Mouse (Mus musculus) intestine, postnatal 0 days (tissue): ENCODE data around the gene Cacna1e. TPM values are rescaled to one million over a fixed set of nuclear protein-coding genes. Genes with fewer than 3 reads are reported as not detected.

ENCODE experiments used
- ATAC-seq: fragments of 200-750 bp; cut with Nextera tagmentation; 2 replicates; pipeline ENCODE4 v1.8.0; 2017; ENCODE audit warnings: mild to moderate bottlenecking, moderate TSS enrichment, moderate library complexity
- H3K27ac ChIP-seq: fragments of 300-500 bp; sonication (generic); 2 replicates; pipeline ENCODE4 v1.5.1; 2014; ENCODE audit warnings: mild to moderate bottlenecking, low read depth, low read length, moderate library complexity
- H3K27me3 ChIP-seq: fragments of 300-500 bp; sonication (generic); replicated peaks from 2 replicates; pipeline ENCODE4 v1.6.1; 2014; ENCODE audit warnings: low read length, mixed read lengths; ENCODE audit not compliant: control insufficient read depth, insufficient read depth
- H3K36me3 ChIP-seq: fragments of 300-500 bp; sonication (generic); 2 replicates; pipeline ENCODE4 v1.6.1; 2014; ENCODE audit warnings: mild to moderate bottlenecking, moderate library complexity; ENCODE audit not compliant: control insufficient read depth, insufficient read depth
- H3K4me1 ChIP-seq: fragments of 300-500 bp; sonication (generic); replicated peaks from 2 replicates; pipeline ENCODE4 v1.6.1; 2014; ENCODE audit warnings: antibody characterized with exemption, low read length, mixed read lengths; ENCODE audit not compliant: control insufficient read depth, insufficient read depth
- H3K4me2 ChIP-seq: fragments of 300-500 bp; sonication (generic); replicated peaks from 2 replicates; pipeline ENCODE4 v1.6.1; 2014; ENCODE audit warnings: low read depth, mild to moderate bottlenecking, moderate library complexity
- H3K4me3 ChIP-seq: fragments of 300-500 bp; sonication (generic); 2 replicates; pipeline ENCODE4 v1.5.1; 2014; ENCODE audit warnings: low read depth, low read length
- H3K9ac ChIP-seq: fragments of 300-500 bp; sonication (generic); 2 replicates; pipeline ENCODE4 v1.6.1; 2014; ENCODE audit warnings: mild to moderate bottlenecking, low read depth, low read length
- H3K9me3 ChIP-seq: fragments of 300-500 bp; sonication (generic); 2 replicates; pipeline ENCODE4 v1.6.1; 2016; ENCODE audit warnings: mixed run types; ENCODE audit not compliant: control insufficient read depth
- CTCF ChIP-seq: sonication (generic); IDR thresholded peaks from 2 replicates; pipeline ENCODE4 v1.5.1; 2016; ENCODE audit warnings: low read depth, mild to moderate bottlenecking, control low read depth, antibody characterized with exemption, moderate library complexity
- WGBS: fragments of 180-500 bp; shearing (Covaris S2); extraction: QIAGEN DNeasy Blood & Tissue Kit; methylation state at CpG from one replicate; pipeline ENCODE4 v1.1.7; 2014; 5-methylcytosine and 5-hydroxymethylcytosine counted together
- polyA plus RNA-seq: library from polyadenylated mRNA; unstranded; fragments of >200 nt; fragmentation: Nextera tagmentation; extraction: Ambion mirVana; gene quantifications from 2 replicates; pipeline ENCODE4 v1.2.1, GENCODE M21; 2015

The Cacna1e gene
- 0.74 and 1.2 TPM in 2 replicates for polyA plus RNA-seq

DNA sequence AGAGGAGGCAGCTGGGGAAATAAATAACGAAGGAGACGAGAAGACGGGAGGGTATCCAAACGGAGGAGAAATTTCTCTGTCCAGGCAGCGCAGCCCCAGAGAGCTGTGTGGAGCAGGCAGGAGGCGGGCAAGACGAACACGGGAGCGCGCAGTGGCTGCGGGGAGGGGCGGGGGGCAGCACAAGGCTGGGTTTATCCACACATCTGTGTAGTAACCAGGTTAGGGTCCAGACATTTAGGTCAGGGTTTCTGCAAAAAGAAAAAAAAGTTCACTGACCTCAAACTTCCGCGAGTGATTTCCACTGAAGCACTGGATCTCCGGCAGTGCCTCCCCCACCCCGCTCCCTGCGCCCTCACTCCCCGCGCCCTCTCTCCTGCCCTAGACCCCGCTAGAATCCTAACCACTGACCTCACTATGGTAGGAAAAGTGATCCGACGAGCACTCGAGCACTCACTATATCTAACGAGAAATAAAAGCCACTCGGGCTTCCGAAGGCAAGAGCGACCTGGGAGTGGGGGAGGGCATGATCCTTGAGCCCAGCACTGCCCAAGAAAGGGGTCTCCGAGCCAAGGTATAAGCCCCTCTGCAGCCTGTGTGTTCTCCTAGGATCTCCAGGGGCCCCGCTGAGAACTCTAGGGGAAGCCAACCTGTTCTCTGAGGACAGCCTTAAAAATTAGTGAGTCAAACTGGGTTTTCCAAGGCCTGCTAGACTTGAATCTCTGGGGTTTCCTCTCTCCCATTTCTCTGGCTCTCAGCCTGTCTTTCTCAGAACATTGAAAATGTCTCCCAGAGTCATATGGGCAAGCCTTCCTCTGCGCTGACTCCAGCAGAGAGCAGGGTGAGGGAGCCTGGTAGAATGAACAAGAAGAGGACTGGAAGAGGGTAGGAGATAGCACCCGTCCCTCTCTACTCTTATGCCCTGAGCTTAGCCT, at the start of gene Cacna1e:
Gene Cacna1e, minus strand, starts transcription at position 227 of the 932 bp plus-strand sequence.
- ATAC-seq, result peak; percentile 10; the same call in 1 of the 2 replicates

DNA sequence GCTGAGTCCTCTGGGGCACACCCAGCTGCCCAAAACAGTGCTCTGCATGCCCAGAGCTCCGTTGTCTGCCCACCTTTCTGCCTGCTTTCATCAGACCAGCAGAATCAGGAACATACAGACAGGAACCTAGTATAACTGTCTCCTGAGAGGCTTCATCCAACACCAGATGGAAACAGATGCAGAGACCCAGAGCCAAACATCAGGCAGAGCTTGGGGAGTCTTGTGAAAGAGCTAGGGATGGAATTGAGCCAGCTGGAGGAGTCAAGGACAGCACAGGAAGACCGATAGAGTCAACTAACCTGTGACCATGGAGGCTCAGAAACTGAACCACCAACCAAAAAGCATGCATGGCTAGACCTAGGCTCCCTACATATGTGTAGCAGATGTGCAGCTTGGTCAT, 34.1 kb upstream of the Cacna1e start:
- H3K36me3 ChIP-seq, result no peaks in the 10 kb centered on the region
- no peak overlapping the region for H3K9ac ChIP-seq
- no peaks in the 10 kb centered on the region for H3K9me3 ChIP-seq
- no peaks in the 10 kb centered on the region for H3K27me3 ChIP-seq
- no peak for TF ChIP-seq CTCF
- no peak overlapping the region for H3K4me3 ChIP-seq
- H3K4me1 ChIP-seq, result no peaks in the 10 kb centered on the region
- no peak overlapping the region for H3K4me2 ChIP-seq
- WGBS, result 59% methylated on average over 2 of the region's 2 CpGs
- no peak overlapping the region for H3K27ac ChIP-seq
- no peak for ATAC-seq

More for the DNA sequence above, at the start of gene Cacna1e:
- 15% methylated on average over 31 of the region's 31 CpGs for WGBS
- no peak for TF ChIP-seq CTCF
- Histone ChIP-seq H3K4me3 (peak within 1 kb of the TSS; percentile 41), H3K36me3 (no peaks in the 10 kb centered on the region), H3K27me3 (peaks cover 14% of the 10 kb centered on the region; the same call in 1 of the 2 replicates), H3K9ac (peak within 1 kb of the TSS; percentile 31; the same call in 1 of the 2 replicates), H3K27ac (no peak within 1 kb of the TSS), H3K4me1 (no peaks in the 10 kb centered on the region), H3K9me3 (no peaks in the 10 kb centered on the region), H3K4me2 (peak within 1 kb of the TSS; percentile 74)

- TF ChIP-seq CTCF, result no peak
- Histone ChIP-seq H3K36me3 (no peaks in the 10 kb centered on the region), H3K4me1 (no peaks in the 10 kb centered on the region), H3K9ac (no peak overlapping the region), H3K4me3 (no peak overlapping the region), H3K4me2 (no peak overlapping the region), H3K27me3 (no peaks in the 10 kb centered on the region), H3K9me3 (no peaks in the 10 kb centered on the region), H3K27ac (no peak overlapping the region)
- ATAC-seq, result no peak
- WGBS, result 69% methylated on average over 6 of the region's 6 CpGs
Observed at GRCm38 (mm10) chr1:154917438-154917837, 33.1 kb upstream of the Cacna1e start.

GRCm38 (mm10) chr1:154909554-154909953, 25.3 kb upstream of the Cacna1e start:
- 72% methylated on average over 2 of the region's 2 CpGs for WGBS
- Histone ChIP-seq H3K36me3 (no peaks in the 10 kb centered on the region), H3K4me2 (no peak overlapping the region), H3K9me3 (no peaks in the 10 kb centered on the region), H3K4me1 (no peaks in the 10 kb centered on the region), H3K4me3 (no peak overlapping the region), H3K27ac (no peak overlapping the region), H3K9ac (no peak overlapping the region), H3K27me3 (no peaks in the 10 kb centered on the region)
- TF ChIP-seq CTCF, result no peak
- ATAC-seq, result no peak

DNA sequence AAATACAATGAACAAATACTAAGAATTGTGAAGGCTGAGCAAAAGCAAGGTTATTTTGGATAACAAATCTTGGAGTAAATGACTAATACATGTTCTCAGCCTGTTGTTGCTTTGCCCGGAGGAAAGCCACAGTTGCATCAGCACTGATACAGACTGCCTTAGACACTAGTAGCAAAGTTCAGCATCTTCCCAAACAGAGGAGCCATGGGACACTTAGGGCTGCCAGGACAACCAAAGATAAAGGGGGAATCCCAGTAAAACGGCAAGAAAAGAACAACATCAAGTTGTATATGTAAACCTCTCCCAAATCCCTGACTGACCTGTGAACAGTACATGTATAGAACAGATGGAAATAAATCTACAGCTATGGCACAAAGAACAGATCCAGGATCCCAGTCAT, 13.1 kb upstream of the Cacna1e start:
- Histone ChIP-seq H3K27me3 (no peaks in the 10 kb centered on the region), H3K9me3 (0 out of 2 replicates have a peak, but pooled peaks cover 2% of the 10 kb centered on the region), H3K4me2 (no peak overlapping the region), H3K9ac (no peak overlapping the region), H3K4me1 (no peaks in the 10 kb centered on the region), H3K27ac (no peak overlapping the region), H3K36me3 (no peaks in the 10 kb centered on the region), H3K4me3 (no peak overlapping the region)
- ATAC-seq, result no peak
- no peak for TF ChIP-seq CTCF
- WGBS, result 76% methylated on average over 2 of the region's 2 CpGs

DNA sequence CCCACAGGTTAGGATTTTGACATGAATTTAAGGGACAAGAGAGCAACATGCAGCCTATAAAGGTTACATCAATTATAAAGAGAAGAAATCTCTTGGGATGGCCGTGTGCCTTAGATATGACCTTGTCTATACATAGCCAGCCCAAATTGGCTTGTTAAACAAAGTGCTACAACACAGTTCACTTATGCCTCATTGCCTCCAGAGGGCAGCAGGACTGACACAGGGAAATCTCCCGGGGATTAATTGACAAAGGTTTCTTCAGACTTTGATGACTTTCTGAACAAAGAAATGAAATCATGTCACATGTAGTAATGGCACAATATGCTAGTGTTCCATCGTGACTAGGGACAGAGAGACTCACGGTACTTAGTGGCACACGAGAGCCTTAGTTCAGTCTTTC, 5.9 kb upstream of the Cacna1e start:
- no peaks in the 10 kb centered on the region for H3K4me1 ChIP-seq
- no peak overlapping the region for H3K4me3 ChIP-seq
- no peak overlapping the region for H3K9ac ChIP-seq
- H3K4me2 ChIP-seq, result no peak overlapping the region
- no peak for ATAC-seq
- peak; percentile 42 for TF ChIP-seq CTCF
- H3K27me3 ChIP-seq, result no peaks in the 10 kb centered on the region
- no peak overlapping the region for H3K27ac ChIP-seq
- H3K9me3 ChIP-seq, result 0 out of 2 replicates have a peak, but pooled peaks cover 2% of the 10 kb centered on the region
- H3K36me3 ChIP-seq, result no peaks in the 10 kb centered on the region
- WGBS, result 69% methylated on average over 5 of the region's 5 CpGs
